Mouse (Mus musculus) stomach, postnatal 0 days (tissue): Measurements from ENCODE around the gene St3gal4.

ENCODE experiments used
- CTCF ChIP-seq: IDR thresholded peaks from 2 replicates; pipeline ENCODE4 v1.5.1; 2016; ENCODE audit warnings: antibody characterized with exemption, low read depth, mild to moderate bottlenecking, moderate library complexity
- EP300 ChIP-seq: optimal IDR thresholded peaks from 2 replicates; pipeline ENCODE3; 2016; ENCODE audit warnings: antibody characterized with exemption

GRCm38 (mm10) chr9:35152923-35153322 lies 33.9 kb upstream of the St3gal4 start:
- TF ChIP-seq EP300 (no peak), CTCF (no peak)
